Mouse (Mus musculus) frontal cortex, adult 2 months (tissue): ENCODE results near the gene Nrg3. TPM values are rescaled to one million over a fixed set of nuclear protein-coding genes. Genes with fewer than 3 reads are reported as not detected.

Source experiments
- DNase-seq, 2 experiments: peaks; one replicate each; pipeline ENCODE4 v3.0.0; 2022; ENCODE audit warnings: low spot score in 1 of 2; ENCODE audit errors: extremely low spot score in 1 of 2
- polyA plus RNA-seq: library from polyadenylated mRNA; depleted of rRNA; stranded (reverse); fragments of >200 nt; gene quantifications from 2 replicates; pipeline ENCODE4 v1.2.3, GENCODE M21; 2012

Nrg3 gene
- polyA plus RNA-seq, 1 experiment, result 25.4 TPM

DNA sequence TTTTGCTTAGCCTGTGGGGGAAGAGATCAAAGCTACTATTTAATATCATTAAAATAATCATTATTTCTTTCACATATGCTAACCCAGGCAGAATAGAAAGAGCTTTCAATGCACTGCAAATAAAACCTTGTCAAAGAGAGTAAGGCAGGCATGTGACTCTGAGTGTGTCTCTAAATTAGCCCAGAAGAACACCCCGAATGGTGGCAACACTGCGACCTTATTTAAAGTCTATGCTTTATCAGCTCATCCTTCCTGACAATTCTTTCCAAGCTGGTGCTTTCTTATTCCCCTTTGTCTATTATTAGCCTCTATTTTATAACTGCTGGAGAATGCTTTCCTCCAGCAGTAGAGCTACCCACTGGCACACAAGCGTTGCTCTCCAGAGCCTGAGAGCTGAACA is 475.0 kb downstream of the Nrg3 start:
- DNase-seq, result no peak

DNA sequence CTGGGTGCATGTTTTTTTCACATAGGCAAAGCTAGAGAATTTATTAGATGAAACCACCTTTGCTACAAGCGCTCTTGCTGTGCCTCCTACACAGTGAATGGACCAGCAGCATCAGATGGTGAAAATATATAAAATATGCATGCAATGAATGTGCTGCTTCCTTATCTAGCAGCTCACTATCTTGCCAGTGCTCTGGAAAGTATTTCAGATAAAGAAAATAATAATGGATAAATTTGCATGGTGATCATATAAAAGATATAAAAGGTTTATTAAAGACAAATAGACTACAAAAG is 480.4 kb downstream of the Nrg3 start:
- DNase-seq, result no peak

- peak in 1 of 2 experiments; percentile 77 for DNase-seq
Observed at GRCm38 (mm10) chr14:38991847-38992573, 480.9 kb downstream of the Nrg3 start.

GRCm38 (mm10) chr14:38959367-38959766 is 513.5 kb downstream of the Nrg3 start:
- DNase-seq, result no peak

GRCm38 (mm10) chr14:38937481-38937880 is 535.4 kb downstream of the Nrg3 start:
- no peak for DNase-seq

- no peak for DNase-seq
Observed at GRCm38 (mm10) chr14:38936483-38937054, 536.3 kb downstream of the Nrg3 start.

GRCm38 (mm10) chr14:38923652-38924051 is 549.2 kb downstream of the Nrg3 start:
- DNase-seq, result no peak

GRCm38 (mm10) chr14:38920800-38921199 is 552.1 kb downstream of the Nrg3 start:
- DNase-seq, result peak in 1 of 2 experiments; percentile 21

DNA sequence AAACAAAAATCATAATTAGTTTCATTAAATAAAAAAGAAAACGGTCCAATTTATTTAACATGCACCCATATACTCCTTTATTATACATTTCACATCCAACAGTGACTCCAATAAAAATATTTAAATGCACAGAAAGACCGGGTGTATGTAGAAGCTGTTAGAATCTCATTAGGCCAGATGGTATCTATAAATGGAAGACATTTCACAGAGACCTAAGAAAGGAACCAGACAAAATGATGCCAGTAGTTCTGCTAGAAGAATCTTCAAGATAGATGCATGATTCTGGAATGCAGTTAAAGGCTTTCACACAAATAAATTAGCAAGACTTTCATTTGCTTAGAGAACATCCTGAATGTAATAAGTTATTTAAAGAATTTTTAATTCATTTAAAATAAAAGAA is 602.3 kb downstream of the Nrg3 start:
- peak; percentile 14 to 54 for DNase-seq

- DNase-seq, result no peak
Observed at GRCm38 (mm10) chr14:38847566-38847965, 625.3 kb downstream of the Nrg3 start.

DNA sequence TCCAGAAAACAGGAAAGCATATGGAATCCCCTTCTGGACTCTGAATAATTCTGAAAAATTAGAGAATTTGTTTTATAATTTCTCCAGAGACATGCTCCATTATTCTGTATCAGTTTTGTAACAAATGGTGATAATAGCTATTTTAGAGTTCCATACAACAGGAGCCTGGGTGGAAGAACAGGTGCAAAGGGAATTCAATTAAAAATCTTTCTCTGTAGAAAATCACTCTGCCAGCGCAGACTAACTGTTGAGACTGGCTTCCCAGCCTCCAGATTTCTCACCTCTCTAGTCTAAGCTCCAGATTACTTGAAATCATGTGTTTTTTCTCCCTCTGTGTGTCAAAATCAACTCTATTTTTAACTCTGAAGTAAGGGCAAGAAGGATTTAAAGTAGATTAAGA is 625.8 kb downstream of the Nrg3 start:
- DNase-seq, result peak; percentile 43 to 78

DNA sequence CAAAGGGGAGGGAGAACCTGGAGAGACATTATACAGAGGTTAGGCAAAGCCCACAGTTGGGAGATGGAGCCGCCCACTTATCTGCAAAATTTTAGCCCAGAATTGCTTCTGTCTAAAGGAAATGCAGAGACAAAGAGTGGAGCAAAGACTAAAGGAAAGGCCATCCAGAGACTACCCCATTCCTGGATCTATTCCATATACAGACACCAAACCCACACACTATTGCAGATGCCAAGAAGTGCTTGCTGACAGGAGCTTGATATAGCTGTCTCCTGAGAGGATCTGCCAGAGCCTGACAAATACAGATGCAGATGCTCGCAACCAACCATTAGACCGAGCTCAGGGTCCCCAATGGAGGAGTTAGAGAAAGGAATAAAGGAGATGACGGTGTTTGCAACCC is 637.9 kb downstream of the Nrg3 start:
- DNase-seq, result peak; percentile 23 to 57

GRCm38 (mm10) chr14:38824891-38825290 is 648.0 kb downstream of the Nrg3 start:
- no peak for DNase-seq

GRCm38 (mm10) chr14:38797027-38797426 is 675.9 kb downstream of the Nrg3 start:
- DNase-seq, result peak in 1 of 2 experiments; percentile 10

DNA sequence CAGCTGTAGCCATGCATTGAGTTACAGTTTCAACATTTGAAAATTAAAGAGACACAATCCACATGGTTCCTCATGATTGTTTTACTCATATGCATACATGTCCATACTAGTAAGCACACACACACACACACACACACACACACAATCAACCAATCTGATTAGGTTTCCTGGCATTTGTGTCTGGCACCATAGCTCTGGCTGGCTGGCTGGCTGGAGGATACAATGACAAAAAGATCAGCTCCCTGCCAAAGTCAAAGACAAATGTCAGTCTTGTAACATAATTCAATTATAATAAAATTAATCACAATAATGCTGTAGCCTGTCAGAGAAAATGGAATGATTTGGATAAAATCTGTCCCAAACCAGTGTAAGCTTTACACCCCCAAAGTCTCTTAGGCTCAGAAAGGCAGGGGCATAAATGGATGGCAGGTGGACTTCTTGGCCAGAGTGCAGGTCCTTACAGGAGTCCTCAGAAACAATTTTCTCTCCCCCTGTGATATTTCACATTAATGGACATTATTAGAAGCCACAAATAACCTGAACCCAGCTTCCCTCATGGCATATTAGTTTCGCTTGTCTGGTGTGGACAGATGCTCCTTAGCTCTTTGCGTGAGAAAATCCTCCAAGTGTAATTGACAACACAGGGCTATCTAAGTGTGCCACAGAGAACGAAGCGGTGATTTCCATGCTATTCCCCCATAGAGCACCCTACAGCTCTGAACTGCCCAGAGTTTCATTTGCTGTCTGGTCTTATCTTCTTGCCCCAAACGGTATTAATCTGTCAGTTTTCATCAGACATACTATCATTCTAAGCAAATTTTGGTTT is 697.4 kb downstream of the Nrg3 start:
- no peak for DNase-seq

DNA sequence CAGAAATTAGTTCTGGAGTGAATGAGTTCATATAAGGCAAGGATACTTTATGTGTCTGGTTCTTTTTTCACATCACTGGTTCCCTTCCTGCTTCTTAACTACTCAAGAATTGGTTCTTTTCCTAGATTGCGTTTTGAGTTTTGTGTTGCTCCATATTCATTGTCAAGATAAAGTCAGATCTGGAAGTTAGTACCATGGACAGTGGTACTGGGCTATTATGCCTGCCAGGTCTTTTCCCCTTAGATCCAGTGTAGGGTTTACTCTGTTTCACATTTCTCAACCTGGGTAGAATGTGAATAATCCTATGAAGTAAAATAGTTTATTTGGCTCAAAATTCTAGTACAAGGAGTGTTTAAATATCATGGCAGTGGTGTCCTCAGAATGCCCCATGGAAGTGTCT is 698.1 kb downstream of the Nrg3 start:
- no peak for DNase-seq

DNA sequence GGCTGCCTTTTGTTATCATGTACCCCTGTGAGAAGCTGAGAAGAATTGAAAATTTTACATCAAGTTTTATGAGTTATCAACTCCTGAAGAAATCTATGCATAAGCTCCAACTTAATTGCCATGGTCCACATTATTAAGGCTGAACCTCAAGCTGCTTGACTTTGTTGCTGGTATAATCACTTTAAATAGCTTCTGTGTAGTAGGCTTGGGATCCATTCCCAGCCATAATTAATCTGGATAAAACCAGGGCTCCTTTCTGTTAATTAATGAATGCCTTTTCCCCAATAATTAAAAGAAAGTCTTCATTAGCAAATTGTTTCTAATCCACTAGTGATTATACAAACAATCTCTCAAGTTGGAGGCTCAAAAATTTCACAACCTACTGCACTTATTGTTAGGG is 742.4 kb downstream of the Nrg3 start:
- no peak for DNase-seq

GRCm38 (mm10) chr14:38703894-38704293 is 769.0 kb downstream of the Nrg3 start:
- DNase-seq, result no peak

- DNase-seq, result no peak
Observed at GRCm38 (mm10) chr14:38702596-38703393, 770.1 kb downstream of the Nrg3 start.

GRCm38 (mm10) chr14:38701413-38701812 is 771.5 kb downstream of the Nrg3 start:
- DNase-seq, result no peak

- DNase-seq, result no peak
Observed at GRCm38 (mm10) chr14:38700972-38701371, 771.9 kb downstream of the Nrg3 start.
